Mouse (Mus musculus) kidney, adult 2 months (tissue): Measurements from ENCODE around the gene Gm17428. TPM values are rescaled to one million over a fixed set of nuclear protein-coding genes. Genes with fewer than 3 reads are reported as not detected.
"Not testable (repeated sequence)": the region's sequence is repeated elsewhere in the genome, so short reads cannot be mapped to it uniquely, and the experiment has no call there.

Experiments
- DNase-seq: peaks from one replicate; pipeline ENCODE4 v3.0.0; 2021
- H3K27ac ChIP-seq: fragments of 200-500 bp; 2 replicates; pipeline ENCODE4 v1.5.1; 2012; ENCODE audit warnings: low read depth, low read length, control low read depth, inconsistent platforms; ENCODE audit not compliant: insufficient read depth
- H3K27me3 ChIP-seq: fragments of 200-500 bp; replicated peaks from 2 replicates; pipeline ENCODE4 v1.6.1; 2012; ENCODE audit warnings: mild to moderate bottlenecking, moderate library complexity, low read length, inconsistent platforms; ENCODE audit not compliant: control insufficient read depth, insufficient read depth
- H3K36me3 ChIP-seq: fragments of 200-500 bp; 2 replicates; pipeline ENCODE4 v1.6.1; 2012; ENCODE audit warnings: mild to moderate bottlenecking, moderate library complexity, low read length, inconsistent platforms; ENCODE audit not compliant: control insufficient read depth, insufficient read depth
- H3K4me1 ChIP-seq: fragments of 200-500 bp; 2 replicates; pipeline ENCODE4 v1.6.1; 2011; ENCODE audit warnings: low read length; ENCODE audit not compliant: control insufficient read depth, insufficient read depth
- H3K4me3 ChIP-seq: fragments of 200-500 bp; 2 replicates; pipeline ENCODE4 v1.5.1; 2011; ENCODE audit warnings: mild to moderate bottlenecking, low read depth, low read length, control low read depth; ENCODE audit not compliant: insufficient read depth
- CTCF ChIP-seq: fragments of 200-500 bp; conservative IDR thresholded peaks from 2 replicates; pipeline ENCODE4 v1.5.1; 2011; ENCODE audit warnings: low read depth, mild to moderate bottlenecking, control low read depth, low read length, moderate library complexity, mixed read lengths; ENCODE audit not compliant: insufficient read depth, insufficient read length
- POLR2A ChIP-seq: fragments of 200-500 bp; IDR thresholded peaks from one replicate; pipeline ENCODE4 v1.6.1; 2011; ENCODE audit warnings: low read depth, low read length, control low read depth
- WGBS: fragments of 180-500 bp; shearing (Covaris S2); methylation state at CpG from one replicate; pipeline ENCODE4 v1.1.7; 2018; 5-methylcytosine and 5-hydroxymethylcytosine counted together
- polyA plus RNA-seq: library from polyadenylated mRNA; depleted of rRNA; stranded (reverse); fragments of >200 nt; gene quantifications from 2 replicates; pipeline ENCODE4 v1.2.3, GENCODE M21; 2012

Gene Gm17428
- polyA plus RNA-seq, 1 experiment = not detected

DNA sequence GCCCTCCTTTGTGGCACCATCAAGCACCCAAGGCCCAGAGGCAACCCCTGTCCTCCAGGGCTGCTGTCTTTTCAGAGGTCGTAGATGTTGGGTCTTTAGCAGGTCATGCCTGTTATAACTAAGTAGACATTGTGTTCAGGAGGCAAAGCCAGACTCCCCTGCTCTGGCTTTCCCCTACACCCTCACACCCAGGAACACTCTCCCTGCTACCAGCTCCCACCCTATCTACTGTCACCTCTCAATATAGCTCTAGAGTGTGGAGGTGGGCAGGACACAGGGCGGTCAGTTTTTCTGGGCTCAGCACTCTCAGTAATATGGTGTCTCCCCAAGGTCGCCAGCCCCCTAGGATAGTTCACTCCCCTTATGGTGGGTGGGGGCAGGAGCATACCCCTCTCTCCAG lies 8.9 kb upstream of the Gm17428 start:
- Histone ChIP-seq H3K27ac (no peak overlapping the region), H3K27me3 (no peaks in the 10 kb centered on the region), H3K4me1 (no peaks in the 10 kb centered on the region), H3K4me3 (no peak overlapping the region), H3K36me3 (no peaks in the 10 kb centered on the region)
- TF ChIP-seq POLR2A (no peak), CTCF (no peak)
- no peak for DNase-seq
- whole genome bisulfite sequencing = 95% methylated on average over 3 of the region's 3 CpGs

DNA sequence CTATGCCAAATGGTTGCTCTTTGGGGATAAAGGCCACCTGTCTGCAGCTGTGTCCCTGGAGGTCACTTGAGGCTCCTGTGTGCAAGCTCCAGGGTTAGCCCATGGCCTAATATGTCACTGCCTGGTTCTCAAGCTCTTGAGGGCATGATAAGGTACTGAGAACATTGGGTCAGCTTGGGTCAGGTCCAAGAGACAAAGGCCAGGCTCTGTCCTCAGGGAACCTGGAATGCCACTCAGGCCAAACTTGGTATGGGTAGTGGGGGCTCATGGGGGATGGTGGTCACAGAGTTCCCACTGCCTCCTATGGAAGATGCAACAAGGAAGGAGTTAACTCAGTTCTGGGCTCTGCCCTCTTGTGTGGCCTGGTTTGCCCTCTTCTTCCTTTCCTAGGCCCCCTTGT lies 8.4 kb upstream of the Gm17428 start:
- no peaks in the 10 kb centered on the region for H3K27me3 ChIP-seq
- H3K4me1 ChIP-seq = no peaks in the 10 kb centered on the region
- H3K27ac ChIP-seq = no peak overlapping the region
- no peak overlapping the region for H3K4me3 ChIP-seq
- no peaks in the 10 kb centered on the region for H3K36me3 ChIP-seq
- TF ChIP-seq CTCF = no peak
- no peak for TF ChIP-seq POLR2A
- DNase-seq = no peak

GRCm38 (mm10) chr14:54972786-54973185 lies 3.9 kb upstream of the Gm17428 start:
- not testable (repeated sequence) for H3K4me3 ChIP-seq, H3K27ac ChIP-seq, H3K36me3 ChIP-seq, H3K4me1 ChIP-seq, H3K27me3 ChIP-seq, DNase-seq
- 96% methylated on average over 11 of the region's 11 CpGs for WGBS

GRCm38 (mm10) chr14:54974068-54974791 lies 2.5 kb upstream of the Gm17428 start:
- H3K4me1 ChIP-seq = no peaks in the 10 kb centered on the region
- WGBS = 79% methylated on average over 6 of the region's 6 CpGs
- H3K27ac ChIP-seq = no peak overlapping the region
- no peaks in the 10 kb centered on the region for H3K27me3 ChIP-seq
- H3K36me3 ChIP-seq = no peaks in the 10 kb centered on the region
- TF ChIP-seq CTCF = no peak
- DNase-seq = no peak
- H3K4me3 ChIP-seq = no peak overlapping the region

DNA sequence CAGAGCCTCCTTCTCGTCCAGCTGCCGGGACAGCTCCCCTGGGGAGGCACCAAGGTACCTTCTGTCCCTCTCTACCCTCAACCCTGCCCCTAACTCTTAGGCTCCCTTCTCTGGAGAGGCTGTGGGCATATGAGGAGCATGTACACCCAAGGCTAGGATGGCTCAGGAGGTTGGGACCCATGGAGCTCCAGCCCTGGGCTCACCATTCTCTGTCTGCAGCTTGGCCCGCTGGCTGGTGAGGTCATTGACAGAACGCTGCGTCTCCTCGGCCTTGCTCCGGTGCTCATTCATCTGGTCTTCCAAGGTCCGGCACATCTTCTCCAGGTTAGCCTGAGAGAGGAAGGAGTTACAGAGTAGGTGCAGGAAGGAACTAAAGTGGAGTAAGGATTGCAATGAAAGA lies 1.9 kb downstream of the Gm17428 start:
- Histone ChIP-seq H3K27me3 (no peaks in the 10 kb centered on the region), H3K27ac (no peak overlapping the region), H3K4me3 (no peak overlapping the region), H3K4me1 (no peaks in the 10 kb centered on the region), H3K36me3 (no peaks in the 10 kb centered on the region)
- DNase-seq = no peak
- TF ChIP-seq CTCF (no peak), POLR2A (no peak)
- WGBS = 83% methylated on average over 8 of the region's 8 CpGs

GRCm38 (mm10) chr14:54981934-54982333 lies 5.2 kb downstream of the Gm17428 start:
- WGBS = 95% methylated on average over 7 of the region's 7 CpGs
- H3K27me3 ChIP-seq = no peaks in the 10 kb centered on the region
- no peak for DNase-seq
- no peaks in the 10 kb centered on the region for H3K4me1 ChIP-seq
- H3K36me3 ChIP-seq = no peaks in the 10 kb centered on the region
- no peak overlapping the region for H3K27ac ChIP-seq
- H3K4me3 ChIP-seq = no peak overlapping the region
- no peak for TF ChIP-seq POLR2A
- TF ChIP-seq CTCF = no peak

DNA sequence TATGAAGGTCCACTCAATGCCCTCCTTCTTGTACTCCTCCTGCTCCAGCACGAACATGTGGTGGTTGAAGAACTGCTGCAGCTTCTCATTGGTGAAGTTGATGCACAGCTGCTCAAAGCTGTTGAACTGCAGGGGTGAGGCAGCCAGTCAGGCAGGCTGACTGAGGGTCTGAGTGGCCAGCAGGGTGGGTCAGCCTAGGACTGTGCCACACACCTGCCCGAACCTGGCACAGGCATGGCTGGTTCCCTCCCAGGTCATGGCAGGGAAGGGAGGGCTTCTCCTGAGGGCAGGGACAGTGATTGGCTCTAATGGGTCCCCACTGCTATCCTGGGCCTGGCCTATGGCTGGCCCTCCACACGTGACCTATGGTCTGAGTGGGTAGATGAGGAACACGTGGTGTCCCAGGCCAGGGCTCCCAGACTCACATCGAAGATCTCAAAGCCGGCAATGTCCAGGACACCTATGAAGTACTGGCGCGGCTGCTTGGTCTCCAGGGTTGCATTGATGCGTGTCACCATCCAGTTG lies 11.7 kb downstream of the Gm17428 start:
- H3K27me3 ChIP-seq, H3K36me3 ChIP-seq, H3K27ac ChIP-seq, H3K4me3 ChIP-seq, H3K4me1 ChIP-seq, DNase-seq: not testable (repeated sequence)
- 89% methylated on average over 9 of the region's 9 CpGs for WGBS

- WGBS = 84% methylated on average over 13 of the region's 13 CpGs
Measured at GRCm38 (mm10) chr14:54988882-54989281, 12.1 kb downstream of the Gm17428 start.

More at GRCm38 (mm10) chr14:54988882-54989281, 12.1 kb downstream of the Gm17428 start:
- H3K4me1 ChIP-seq = no peaks in the 10 kb centered on the region
- no peak for DNase-seq
- H3K27me3 ChIP-seq = no peaks in the 10 kb centered on the region
- H3K36me3 ChIP-seq = no peaks in the 10 kb centered on the region
- no peak overlapping the region for H3K4me3 ChIP-seq
- no peak overlapping the region for H3K27ac ChIP-seq
- TF ChIP-seq CTCF = no peak
- no peak for TF ChIP-seq POLR2A
